Mouse (Mus musculus) olfactory bulb, adult 2 months (tissue): Measurements from ENCODE around the gene Brdt. TPM values are rescaled to one million over a fixed set of nuclear protein-coding genes. Genes with fewer than 3 reads are reported as not detected.

Experiments used
- H3K27ac ChIP-seq: fragments of 200-500 bp; 2 replicates; pipeline ENCODE4 v1.5.1; 2012; ENCODE audit warnings: low read depth, low read length; ENCODE audit not compliant: insufficient read depth
- H3K4me1 ChIP-seq: fragments of 200-500 bp; 2 replicates; pipeline ENCODE4 v1.6.1; 2012; ENCODE audit warnings: low read length; ENCODE audit not compliant: control insufficient read depth, insufficient read depth
- H3K4me3 ChIP-seq: fragments of 200-500 bp; 2 replicates; pipeline ENCODE4 v1.5.1; 2012; ENCODE audit warnings: mild to moderate bottlenecking, low read depth, low read length, moderate library complexity; ENCODE audit not compliant: insufficient read depth
- CTCF ChIP-seq: fragments of 200-500 bp; IDR thresholded peaks from 2 replicates; pipeline ENCODE4 v1.5.1; 2012; ENCODE audit warnings: low read depth, mild to moderate bottlenecking, low read length, moderate library complexity; ENCODE audit not compliant: insufficient read depth
- POLR2A ChIP-seq: fragments of 200-500 bp; IDR thresholded peaks from 2 replicates; pipeline ENCODE4 v1.6.1; 2012; ENCODE audit warnings: mild to moderate bottlenecking, low read depth, low read length, moderate library complexity; ENCODE audit not compliant: insufficient read depth
- WGBS: fragments of 180-500 bp; shearing (Covaris S2); methylation state at CpG from one replicate; pipeline ENCODE4 v1.1.7; 2018; 5-methylcytosine and 5-hydroxymethylcytosine counted together
- polyA plus RNA-seq: library from polyadenylated mRNA; stranded (reverse); fragments of >200 nt; gene quantifications from 2 replicates; pipeline ENCODE4 v1.2.4, GENCODE M21; 2012; ENCODE audit warnings: low replicate concordance; ENCODE audit not compliant: missing spikeins, insufficient read depth, insufficient read length

Gene Brdt
- polyA plus RNA-seq, 1 experiment, result not detected

DNA sequence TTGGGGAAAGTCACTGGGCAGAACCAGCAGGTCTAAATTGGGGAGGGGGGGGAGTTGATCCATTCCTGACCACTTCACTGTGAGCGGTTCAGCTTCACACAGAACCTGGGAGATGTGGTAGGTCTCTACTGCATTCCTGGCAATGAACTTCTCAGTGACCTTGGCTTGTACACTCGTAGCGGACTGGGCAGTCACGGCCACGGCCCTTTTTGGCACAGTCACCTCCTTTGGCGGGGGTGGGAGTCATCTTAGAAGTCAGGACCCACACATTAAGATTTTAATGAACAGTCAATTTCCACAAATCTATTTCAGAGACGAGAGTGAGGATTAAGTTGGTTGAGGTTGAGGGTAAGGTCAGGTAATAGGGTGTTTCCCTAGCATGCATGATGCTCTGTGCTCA is 13.8 kb upstream of the Brdt start:
- Histone ChIP-seq H3K4me1 (no peaks in the 10 kb centered on the region), H3K27ac (no peak overlapping the region), H3K4me3 (no peak overlapping the region)
- no peak for TF ChIP-seq CTCF
- TF ChIP-seq POLR2A, result no peak
- 95% methylated on average over 7 of the region's 7 CpGs for WGBS

DNA sequence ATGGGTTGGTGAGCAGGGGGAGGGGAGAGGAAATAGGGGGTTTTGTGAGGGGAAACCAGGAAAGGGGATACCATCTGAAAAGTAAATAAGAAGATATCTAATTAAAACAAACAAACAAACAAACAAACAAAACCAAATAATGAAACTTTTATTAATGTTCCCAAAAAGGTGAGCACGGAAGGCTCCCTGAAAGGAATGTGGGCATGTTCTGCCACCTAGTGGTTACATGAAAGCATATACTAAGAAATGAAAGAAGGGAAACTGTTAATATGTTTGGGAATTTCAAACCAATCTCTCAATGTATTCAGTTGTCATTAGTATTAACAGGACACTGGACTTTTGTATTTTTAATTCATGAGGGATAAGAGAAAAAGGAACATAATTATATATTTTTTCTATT is 10.3 kb upstream of the Brdt start:
- H3K27ac ChIP-seq, result no peak overlapping the region
- 2% methylated on average over 1 of the region's 1 CpGs for WGBS
- no peak overlapping the region for H3K4me3 ChIP-seq
- TF ChIP-seq POLR2A (no peak), CTCF (no peak)
- no peaks in the 10 kb centered on the region for H3K4me1 ChIP-seq

DNA sequence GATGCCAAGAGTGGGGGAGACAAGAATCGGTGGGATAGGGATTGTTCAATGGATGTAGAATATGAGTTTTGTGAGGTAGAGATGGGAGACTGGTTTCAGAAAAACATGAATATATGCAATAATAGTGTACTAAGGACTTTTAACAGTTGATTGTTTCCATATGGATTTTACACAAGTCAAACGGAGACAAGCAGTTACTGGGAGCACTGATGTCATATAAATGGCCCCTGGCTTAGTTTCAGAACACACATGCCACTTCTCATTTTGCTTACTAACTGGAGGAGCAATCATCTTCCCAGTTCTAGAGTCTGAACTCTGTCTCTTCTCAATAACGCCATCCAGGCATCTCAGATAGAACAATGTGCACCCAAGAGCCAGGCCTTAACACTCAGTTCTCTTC is 9.4 kb downstream of the Brdt start:
- Histone ChIP-seq H3K4me1 (no peaks in the 10 kb centered on the region; the same call in 1 of the 2 replicates), H3K27ac (no peak overlapping the region), H3K4me3 (no peak overlapping the region)
- TF ChIP-seq POLR2A (no peak), CTCF (no peak)
- WGBS, result 89% methylated on average over 3 of the region's 3 CpGs

DNA sequence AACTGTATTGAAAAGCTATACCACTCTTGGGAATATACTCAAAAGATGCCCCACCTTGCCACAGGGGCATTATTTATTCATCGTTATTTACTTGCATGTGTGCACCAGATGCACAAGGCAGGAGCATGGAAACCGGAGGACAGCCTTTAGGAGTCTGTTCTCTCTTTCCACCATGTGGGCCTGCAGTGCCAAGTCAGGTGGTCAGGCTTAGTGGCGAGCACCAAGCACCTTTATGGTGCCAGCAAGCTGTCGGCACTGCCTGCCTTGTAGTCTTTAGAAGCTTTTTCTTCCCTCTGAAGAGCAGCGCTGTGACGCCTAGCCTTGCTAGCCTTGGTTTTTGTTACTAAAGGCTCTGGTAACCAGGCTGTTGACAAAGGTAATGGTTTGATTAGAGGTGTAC is 11.9 kb downstream of the Brdt start:
- Histone ChIP-seq H3K4me3 (no peak overlapping the region), H3K27ac (no peak overlapping the region), H3K4me1 (no peaks in the 10 kb centered on the region; the same call in 1 of the 2 replicates)
- no peak for TF ChIP-seq CTCF
- 85% methylated on average over 6 of the region's 6 CpGs for WGBS

DNA sequence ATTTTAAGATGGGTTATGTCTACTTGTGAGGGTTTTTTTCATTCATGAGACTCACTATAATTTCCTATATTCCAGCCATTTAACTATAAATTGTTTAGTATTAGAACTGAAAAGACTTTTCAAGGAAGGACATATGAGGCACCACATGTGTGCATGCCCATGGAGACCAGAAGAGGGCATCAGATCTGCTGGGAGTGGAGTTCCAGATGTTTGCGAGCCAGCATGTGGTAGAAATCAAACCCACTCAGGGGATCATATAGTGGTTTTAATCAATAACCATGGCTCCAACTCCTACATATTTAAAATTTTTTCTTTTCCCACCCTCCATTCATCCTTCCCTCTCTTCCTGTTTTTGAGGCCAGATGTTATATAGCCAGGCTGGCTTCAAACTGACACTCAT is 15.3 kb downstream of the Brdt start:
- TF ChIP-seq CTCF (no peak), POLR2A (no peak)
- WGBS, result 72% methylated on average over 1 of the region's 1 CpGs
- H3K27ac ChIP-seq, result no peak overlapping the region
- no peak overlapping the region for H3K4me3 ChIP-seq
- no peaks in the 10 kb centered on the region for H3K4me1 ChIP-seq

DNA sequence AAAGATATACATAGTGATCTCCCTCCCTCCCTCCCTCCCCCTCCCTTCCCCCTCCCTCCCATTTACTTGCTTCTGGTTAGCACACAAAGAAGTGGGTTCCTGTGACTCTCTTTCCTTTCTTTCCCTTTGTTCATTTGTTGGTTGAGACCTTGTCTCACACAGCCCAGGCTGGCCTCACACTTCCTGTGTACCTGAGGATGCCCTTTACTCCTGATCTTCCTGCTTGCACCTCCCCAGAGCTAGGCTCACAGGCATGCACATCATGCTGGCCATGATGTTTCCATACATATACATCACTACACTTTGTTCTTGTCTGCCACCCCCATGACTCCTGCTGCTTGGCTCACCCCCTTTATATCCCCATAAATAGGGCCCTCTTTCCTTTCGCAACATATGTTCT is 21.6 kb downstream of the Brdt start:
- H3K4me1 ChIP-seq, result peaks cover 2% of the 10 kb centered on the region; the same call in 1 of the 2 replicates
- H3K4me3 ChIP-seq, result no peak overlapping the region
- H3K27ac ChIP-seq, result no peak overlapping the region
- TF ChIP-seq CTCF (no peak), POLR2A (no peak)
- WGBS, result 97% methylated on average over 1 of the region's 1 CpGs

DNA sequence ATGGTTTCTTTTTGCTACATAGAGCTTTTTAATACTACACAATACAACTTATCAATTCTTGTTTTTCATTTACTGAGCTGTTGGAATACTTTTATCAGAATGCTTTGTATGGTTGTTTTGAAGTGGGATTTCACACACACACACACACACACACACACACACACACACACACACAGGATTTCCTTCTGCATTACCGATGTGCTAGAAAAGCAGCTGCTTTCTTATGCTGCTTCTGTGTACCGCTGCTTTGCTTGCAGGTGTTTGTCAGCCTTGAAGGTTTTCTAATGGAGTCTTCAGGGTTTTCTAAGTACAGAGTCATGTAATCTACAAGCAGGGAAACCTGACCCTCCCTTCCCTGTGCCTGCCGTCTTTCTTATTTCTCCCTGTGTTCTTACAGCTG is 23.0 kb downstream of the Brdt start:
- Histone ChIP-seq H3K27ac (no peak overlapping the region), H3K4me1 (peaks cover 2% of the 10 kb centered on the region; the same call in 1 of the 2 replicates), H3K4me3 (no peak overlapping the region)
- 52% methylated on average over 3 of the region's 3 CpGs for WGBS
- TF ChIP-seq CTCF, result no peak
- no peak for TF ChIP-seq POLR2A

DNA sequence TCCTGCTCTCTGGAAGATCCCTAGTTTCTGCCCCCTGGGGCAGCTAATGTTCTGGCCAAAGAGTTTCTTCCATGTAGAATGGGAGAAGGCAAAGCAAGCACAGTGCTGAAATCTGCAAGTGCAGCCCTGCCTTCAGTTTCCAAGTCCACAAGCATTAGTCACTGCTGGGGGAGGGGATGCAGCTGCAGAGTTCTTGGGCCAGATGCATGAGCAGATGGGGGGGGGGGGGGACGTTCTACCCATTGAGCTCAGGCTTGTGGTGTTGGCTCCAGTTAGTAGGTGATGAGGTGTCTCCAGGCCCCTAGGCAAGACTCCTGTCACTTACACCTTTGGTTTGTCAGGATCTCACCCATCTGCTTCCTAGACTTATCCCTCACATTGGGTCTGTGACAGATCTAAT is 24.8 kb downstream of the Brdt start:
- H3K4me1 ChIP-seq, result peaks cover 2% of the 10 kb centered on the region; the same call in 1 of the 2 replicates
- no peak for TF ChIP-seq POLR2A
- no peak for TF ChIP-seq CTCF
- no peak overlapping the region for H3K4me3 ChIP-seq
- 10% methylated on average over 1 of the region's 1 CpGs for WGBS
- no peak overlapping the region for H3K27ac ChIP-seq

DNA sequence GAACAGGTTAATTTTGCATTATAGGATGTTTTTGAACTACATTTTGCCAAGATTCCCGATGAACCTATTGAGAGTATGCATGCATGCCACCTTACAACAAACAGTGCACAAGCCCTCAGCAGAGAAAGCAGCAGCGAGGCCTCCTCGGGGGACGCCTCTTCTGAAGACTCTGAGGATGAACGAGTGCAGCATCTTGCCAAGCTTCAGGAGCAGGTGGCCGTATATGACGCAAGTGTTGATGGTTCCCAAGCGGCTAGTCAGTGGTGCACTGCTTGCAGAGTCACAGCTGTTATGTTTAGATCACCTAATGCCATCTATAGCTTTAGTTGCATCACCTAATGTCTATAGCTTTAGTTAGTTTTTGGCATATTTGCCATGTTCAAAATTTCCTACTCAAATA is 26.8 kb downstream of the Brdt start:
- Histone ChIP-seq H3K4me1 (peaks cover 4% of the 10 kb centered on the region), H3K27ac (no peak overlapping the region), H3K4me3 (no peak overlapping the region)
- TF ChIP-seq POLR2A (no peak), CTCF (no peak)
- 92% methylated on average over 8 of the region's 8 CpGs for WGBS

DNA sequence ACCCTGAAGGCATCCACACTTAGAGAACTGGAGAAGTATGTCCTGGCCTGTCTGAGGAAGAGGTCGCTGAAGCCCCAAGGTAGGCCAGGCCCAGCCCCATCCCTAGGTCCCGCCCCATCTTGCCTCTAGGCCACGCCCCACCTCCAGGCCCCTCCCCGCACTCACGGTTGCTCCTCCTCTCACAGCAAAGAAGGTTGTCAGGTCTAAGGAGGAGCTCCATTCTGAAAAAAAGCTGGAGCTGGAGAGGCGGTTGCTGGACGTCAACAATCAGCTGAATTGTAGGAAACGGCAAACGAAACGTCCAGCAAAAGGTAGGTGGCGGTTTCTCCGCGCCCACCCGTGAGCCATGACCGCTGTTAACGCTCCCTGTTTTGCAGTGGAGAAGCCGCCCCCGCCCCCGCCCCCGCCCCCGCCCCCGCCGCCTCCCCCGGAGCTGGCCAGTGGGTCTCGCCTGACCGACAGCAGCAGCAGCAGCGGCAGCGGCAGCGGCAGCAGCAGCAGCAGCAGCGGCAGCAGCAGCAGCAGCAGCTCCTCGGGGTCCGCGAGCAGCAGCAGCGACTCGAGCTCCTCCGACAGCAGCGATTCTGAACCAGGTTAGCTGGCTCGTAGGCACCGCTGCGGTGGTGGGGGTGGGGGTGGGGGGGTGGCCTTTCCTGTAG is 28.6 kb downstream of the Brdt start:
- Histone ChIP-seq H3K4me1 (peaks cover 4% of the 10 kb centered on the region), H3K4me3 (peak overlapping the region; percentile 78), H3K27ac (no peak overlapping the region)
- WGBS, result under 1% methylated on average over 40 of the region's 40 CpGs
- TF ChIP-seq POLR2A (no peak), CTCF (no peak)
